Mouse (Mus musculus) gastrocnemius, postnatal 10 days (tissue): ENCODE results near the gene Vsir. TPM values are rescaled to one million over a fixed set of nuclear protein-coding genes. Genes with fewer than 3 reads are reported as not detected.

Experiments used
- DNase-seq: peaks from one replicate; pipeline ENCODE4 v3.0.0; 2021; ENCODE audit warnings: mixed read lengths
- total RNA-seq, 2 experiments: library from RNA; stranded (reverse); gene quantifications; 2 replicates each; pipeline ENCODE4 v1.2.3; 2021

Gene Vsir
- total RNA-seq, 2 experiments from 2014 or later: 16.2 to 18.4 TPM

GRCm38 (mm10) chr10:60353241-60354002, 6.8 kb downstream of the Vsir start:
- DNase-seq: no peak

GRCm38 (mm10) chr10:60354003-60354325, 7.3 kb downstream of the Vsir start:
- no peak for DNase-seq

- DNase-seq: no peak
These were observed 8.4 kb downstream of the Vsir start for GRCm38 (mm10) chr10:60354881-60355677.

- peak; percentile 65 for DNase-seq
These were observed 10.8 kb downstream of the Vsir start for GRCm38 (mm10) chr10:60357441-60357840.

GRCm38 (mm10) chr10:60357901-60358300, 11.2 kb downstream of the Vsir start:
- no peak for DNase-seq

- no peak for DNase-seq
These were observed 12.1 kb downstream of the Vsir start for GRCm38 (mm10) chr10:60358776-60359175.

- DNase-seq: no peak
These were observed 15.1 kb downstream of the Vsir start for GRCm38 (mm10) chr10:60361615-60362309.

- DNase-seq: no peak
These were observed 15.6 kb downstream of the Vsir start for GRCm38 (mm10) chr10:60362310-60362628.

GRCm38 (mm10) chr10:60363426-60363825, 16.8 kb downstream of the Vsir start:
- no peak for DNase-seq

GRCm38 (mm10) chr10:60367145-60367544, 20.5 kb downstream of the Vsir start:
- DNase-seq: no peak

- DNase-seq: no peak
These were observed 21.3 kb downstream of the Vsir start for GRCm38 (mm10) chr10:60367904-60368303.

- DNase-seq: no peak
These were observed 22.8 kb downstream of the Vsir start for GRCm38 (mm10) chr10:60369405-60369804.

GRCm38 (mm10) chr10:60370098-60370497, 23.4 kb downstream of the Vsir start:
- DNase-seq: no peak

- no peak for DNase-seq
These were observed 24.0 kb downstream of the Vsir start for GRCm38 (mm10) chr10:60370601-60371061.

- DNase-seq: no peak
These were observed 25.1 kb downstream of the Vsir start for GRCm38 (mm10) chr10:60371596-60372386.

- DNase-seq: no peak
These were observed 26.9 kb downstream of the Vsir start for GRCm38 (mm10) chr10:60373543-60373936.

- DNase-seq: no peak
These were observed 27.4 kb downstream of the Vsir start for GRCm38 (mm10) chr10:60373937-60374578.

GRCm38 (mm10) chr10:60376704-60377103, 30.1 kb downstream of the Vsir start:
- no peak for DNase-seq

GRCm38 (mm10) chr10:60379419-60379957, 32.8 kb downstream of the Vsir start:
- DNase-seq: no peak

GRCm38 (mm10) chr10:60380229-60380628, 33.6 kb downstream of the Vsir start:
- no peak for DNase-seq

- no peak for DNase-seq
These were observed 34.7 kb downstream of the Vsir start for GRCm38 (mm10) chr10:60381142-60381925.
